12 mouse cellular contexts compared by ENCODE assay signal in genomic region chr12:95173810-95174402, GRCm38 (mm10).
"Had no signal": no experiment of that assay in that cellular context is flagged by ENCODE, and none has a peak within 500 bp of the region (broad histone marks: within the 10 kb centered on the region; RNA-seq: fewer than 3 reads in every experiment).

No protein-coding gene starts in this region.

- H3K4me3 ChIP-seq: kidney, embryonic 15.5 days; limb, embryonic 13.5 days; neural tube, embryonic 13.5 days had no signal

- H3K27me3 ChIP-seq: kidney, embryonic 15.5 days; limb, embryonic 13.5 days; neural tube, embryonic 13.5 days had no signal

- H3K27ac ChIP-seq: kidney, embryonic 15.5 days; limb, embryonic 13.5 days; liver, embryonic 14.5 days; neural tube, embryonic 13.5 days had no signal

- H3K4me2 ChIP-seq: kidney, embryonic 15.5 days; limb, embryonic 13.5 days; neural tube, embryonic 13.5 days had no signal

- DNase-seq: kidney, postnatal 14 days; left cerebral cortex, postnatal 4 days; lung, adult 18-20 months; retina, postnatal 1 day; right cerebral cortex, postnatal 4 days; spleen, adult 18-20 months; thymus, adult 18-20 months; thymus, postnatal 25 days had no signal

- H3K4me1 ChIP-seq: kidney, embryonic 15.5 days; limb, embryonic 13.5 days; neural tube, embryonic 13.5 days had no signal

- H3K9me3 ChIP-seq: kidney, embryonic 15.5 days; limb, embryonic 13.5 days; neural tube, embryonic 13.5 days had no signal

- H3K9ac ChIP-seq: kidney, embryonic 15.5 days; limb, embryonic 13.5 days; liver, embryonic 14.5 days; neural tube, embryonic 13.5 days had no signal

- H3K36me3 ChIP-seq: kidney, embryonic 15.5 days; limb, embryonic 13.5 days; neural tube, embryonic 13.5 days had no signal
